Mouse (Mus musculus) left cerebral cortex, adult 11 months (tissue): ENCODE measurements around the gene Slc4a11.

Source experiments
- DNase-seq: peaks from one replicate; pipeline ENCODE4 v3.0.0; 2022; ENCODE audit warnings: low spot score

Slc4a11 gene

GRCm38 (mm10) chr2:130697153-130697810, at the start of gene Slc4a11:
TSS of gene Slc4a11 (minus strand) at chr2:130697519.
- DNase-seq = no peak

GRCm38 (mm10) chr2:130743576-130743975, 46.3 kb upstream of the Slc4a11 start:
- DNase-seq = no peak

- no peak for DNase-seq
These were observed 42.8 kb upstream of the Slc4a11 start for GRCm38 (mm10) chr2:130740096-130740495.

GRCm38 (mm10) chr2:130738019-130738418, 40.7 kb upstream of the Slc4a11 start:
- peak; percentile 49 for DNase-seq

- peak; percentile 51 for DNase-seq
These were observed 38.0 kb upstream of the Slc4a11 start for GRCm38 (mm10) chr2:130735281-130735680.

- DNase-seq = no peak
These were observed 36.1 kb upstream of the Slc4a11 start for GRCm38 (mm10) chr2:130733444-130733843.

- no peak for DNase-seq
These were observed 34.5 kb upstream of the Slc4a11 start for GRCm38 (mm10) chr2:130731855-130732254.

- DNase-seq = no peak
These were observed 33.4 kb upstream of the Slc4a11 start for GRCm38 (mm10) chr2:130730746-130731145.

GRCm38 (mm10) chr2:130728906-130729585, 31.7 kb upstream of the Slc4a11 start:
- DNase-seq = no peak

GRCm38 (mm10) chr2:130727752-130728151, 30.4 kb upstream of the Slc4a11 start:
- no peak for DNase-seq

- DNase-seq = no peak
These were observed 27.1 kb upstream of the Slc4a11 start for GRCm38 (mm10) chr2:130724369-130724768.

GRCm38 (mm10) chr2:130717951-130718350, 20.6 kb upstream of the Slc4a11 start:
- no peak for DNase-seq

- DNase-seq = no peak
These were observed 9.7 kb upstream of the Slc4a11 start for GRCm38 (mm10) chr2:130707057-130707456.

- DNase-seq = no peak
These were observed 9.3 kb upstream of the Slc4a11 start for GRCm38 (mm10) chr2:130706602-130707001.

- no peak for DNase-seq
These were observed 7.9 kb upstream of the Slc4a11 start for GRCm38 (mm10) chr2:130705178-130705577.

- no peak for DNase-seq
These were observed 7.0 kb upstream of the Slc4a11 start for GRCm38 (mm10) chr2:130704040-130705001.

GRCm38 (mm10) chr2:130697821-130698266, 525 bp upstream of the Slc4a11 start:
- DNase-seq = no peak

GRCm38 (mm10) chr2:130696700-130697152, 593 bp downstream of the Slc4a11 start:
- no peak for DNase-seq

- DNase-seq = no peak
These were observed 3.8 kb downstream of the Slc4a11 start for GRCm38 (mm10) chr2:130693563-130693962.

GRCm38 (mm10) chr2:130689011-130689410, 8.3 kb downstream of the Slc4a11 start:
- DNase-seq = no peak

GRCm38 (mm10) chr2:130685426-130685825, 11.9 kb downstream of the Slc4a11 start:
- DNase-seq = no peak

- DNase-seq = no peak
These were observed 15.8 kb downstream of the Slc4a11 start for GRCm38 (mm10) chr2:130681531-130681930.
